Mouse (Mus musculus) adrenal gland, postnatal 10 days (tissue): ENCODE data around the gene Ggcx. TPM values are rescaled to one million over a fixed set of nuclear protein-coding genes. Genes with fewer than 3 reads are reported as not detected.

Experiments used
- DNase-seq: peaks from one replicate; pipeline ENCODE4 v3.0.0; 2021; ENCODE audit warnings: mixed read lengths
- total RNA-seq, 2 experiments: library from RNA; stranded (reverse); gene quantifications; 2 replicates each; pipeline ENCODE4 v1.2.3; 2021

Gene Ggcx
- total RNA-seq, 2 experiments from 2014 or later: 42.4 to 42.7 TPM

GRCm38 (mm10) chr6:72387816-72388215 is 26.3 kb upstream of the Ggcx start:
- no peak for DNase-seq

DNA sequence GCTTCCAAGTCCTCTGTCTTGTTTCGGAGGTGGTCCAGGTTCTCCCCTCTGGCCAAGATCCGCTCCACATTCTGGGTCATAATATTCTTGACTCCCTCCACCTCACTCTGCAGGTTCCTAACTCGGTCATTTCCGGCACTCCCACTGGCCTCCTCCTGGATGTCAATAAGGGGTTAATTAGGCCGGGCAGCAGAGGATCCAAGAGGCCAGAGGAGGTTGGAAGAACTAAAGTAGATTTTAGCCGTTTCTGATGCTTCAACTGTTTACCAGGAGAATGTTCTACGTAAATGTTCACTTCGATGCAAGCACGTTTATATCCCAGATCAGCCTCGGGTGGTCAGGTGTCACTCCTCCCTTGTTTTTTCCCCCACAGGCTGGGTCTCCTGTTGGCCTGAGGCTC is 25.8 kb upstream of the Ggcx start:
- no peak for DNase-seq

DNA sequence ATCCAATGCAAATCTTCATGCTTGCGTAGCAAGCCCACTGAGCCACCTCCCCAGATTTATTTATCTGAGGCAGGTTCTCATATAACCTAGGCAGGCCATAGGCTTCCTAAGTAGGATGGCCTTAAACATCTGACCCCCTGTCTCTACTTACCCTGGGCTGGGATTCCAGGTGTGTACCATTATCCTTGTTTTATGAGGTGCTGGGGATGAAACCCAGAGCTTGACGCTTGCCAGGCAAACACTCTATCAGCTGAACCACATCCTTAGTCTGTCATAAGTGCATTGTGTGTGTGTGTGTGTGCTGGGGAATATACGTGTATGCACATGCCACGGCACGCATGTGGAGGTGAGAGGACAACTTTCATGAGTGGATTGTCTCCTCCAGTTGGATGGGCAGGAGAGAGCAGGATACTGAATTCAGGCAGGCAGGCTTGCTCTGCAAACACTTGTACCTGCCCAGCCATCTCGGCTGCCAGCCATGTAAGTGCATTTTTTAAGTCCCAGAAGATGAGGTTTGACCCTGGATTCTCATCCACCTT is 25.2 kb upstream of the Ggcx start:
- DNase-seq: no peak

- DNase-seq: peak; percentile 58
Observed at GRCm38 (mm10) chr6:72389471-72389940, 24.6 kb upstream of the Ggcx start.

GRCm38 (mm10) chr6:72389941-72390771 is 24.0 kb upstream of the Ggcx start, which contains the start of gene Vamp8:
Gene Vamp8 (minus strand): TSS chr6:72390703.
- peak; percentile 90 for DNase-seq

- DNase-seq: peak; percentile 79
Observed at GRCm38 (mm10) chr6:72390795-72391521, 23.1 kb upstream of the Ggcx start.

DNA sequence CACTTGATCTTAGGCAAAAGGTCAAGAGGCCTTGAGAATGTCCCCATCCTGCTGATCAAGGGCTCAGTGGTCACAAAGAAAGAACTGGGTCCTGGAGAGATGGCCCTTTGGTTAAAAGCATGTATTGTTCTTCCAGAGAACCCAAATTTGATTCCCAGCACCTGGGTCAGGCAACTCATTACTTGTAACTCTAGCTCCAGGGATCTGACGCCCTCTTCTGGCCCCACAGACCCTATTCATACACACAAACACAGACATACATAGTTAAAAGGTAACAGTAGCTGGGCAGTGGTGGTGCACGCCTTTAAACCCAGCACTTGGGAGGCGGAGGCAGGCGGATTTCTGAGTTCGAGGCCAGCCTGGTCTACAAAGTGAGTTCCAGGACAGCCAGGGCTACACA is 21.8 kb upstream of the Ggcx start:
- DNase-seq: no peak

DNA sequence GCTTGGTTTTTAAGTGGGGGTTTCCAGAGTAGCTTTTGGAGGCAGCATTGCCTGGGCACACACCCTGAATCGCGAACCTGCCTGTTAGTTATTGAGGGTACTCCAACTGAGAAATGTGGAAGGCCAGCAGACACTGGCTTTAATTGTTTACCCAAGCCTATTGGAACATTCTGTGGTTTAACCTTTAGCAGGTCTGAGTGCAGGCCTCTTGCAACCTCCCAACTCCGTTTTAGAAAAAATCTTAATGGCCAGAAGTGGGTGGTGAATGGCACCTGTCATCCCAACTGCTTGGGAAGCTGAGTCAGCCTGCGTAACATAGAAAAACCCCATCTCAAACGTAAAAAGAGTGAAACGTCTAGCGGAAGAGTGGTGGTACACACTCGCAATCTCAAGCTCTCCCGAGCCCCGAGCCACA is 17.3 kb upstream of the Ggcx start:
- no peak for DNase-seq

GRCm38 (mm10) chr6:72399967-72400366 is 14.1 kb upstream of the Ggcx start:
- DNase-seq: no peak

DNA sequence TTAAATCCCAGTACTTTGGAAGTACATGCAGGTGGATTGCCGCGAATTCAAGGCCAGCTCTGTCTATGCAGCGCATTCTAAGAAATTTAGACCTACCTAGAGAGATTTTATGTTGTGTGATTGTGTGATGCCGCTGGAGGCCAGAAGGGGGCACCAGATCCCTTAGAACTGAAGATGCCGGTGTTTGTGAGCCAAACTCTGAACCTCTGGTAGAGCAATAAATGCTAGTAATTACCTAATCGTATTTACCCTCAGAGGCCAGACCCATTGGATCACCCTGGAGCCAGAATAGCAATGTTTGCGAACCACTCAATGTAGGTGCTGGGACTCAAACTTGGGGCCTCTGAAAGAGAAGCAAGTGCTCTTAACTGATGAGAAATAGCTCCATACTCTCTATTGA is 12.2 kb upstream of the Ggcx start:
- peak; percentile 85 for DNase-seq

DNA sequence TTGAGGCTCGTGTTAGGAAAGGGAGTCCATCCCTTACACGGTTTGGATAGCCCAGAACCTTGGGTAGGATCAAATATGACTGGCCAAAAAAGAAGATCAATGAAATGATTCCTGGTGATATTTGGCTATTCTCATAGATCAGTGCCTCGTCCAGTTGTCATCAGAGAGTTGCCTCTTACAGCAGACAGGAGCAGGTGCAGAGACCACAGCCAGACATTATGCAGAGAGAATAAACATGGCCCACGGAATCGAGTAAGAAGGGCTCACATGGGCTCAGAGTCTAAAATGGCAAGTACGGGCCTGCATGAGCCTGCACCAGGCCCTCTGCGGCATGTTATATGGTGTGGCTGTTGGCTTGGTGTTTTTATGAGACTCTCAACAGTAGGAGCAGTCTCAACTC is 8.8 kb upstream of the Ggcx start:
- DNase-seq: no peak

DNA sequence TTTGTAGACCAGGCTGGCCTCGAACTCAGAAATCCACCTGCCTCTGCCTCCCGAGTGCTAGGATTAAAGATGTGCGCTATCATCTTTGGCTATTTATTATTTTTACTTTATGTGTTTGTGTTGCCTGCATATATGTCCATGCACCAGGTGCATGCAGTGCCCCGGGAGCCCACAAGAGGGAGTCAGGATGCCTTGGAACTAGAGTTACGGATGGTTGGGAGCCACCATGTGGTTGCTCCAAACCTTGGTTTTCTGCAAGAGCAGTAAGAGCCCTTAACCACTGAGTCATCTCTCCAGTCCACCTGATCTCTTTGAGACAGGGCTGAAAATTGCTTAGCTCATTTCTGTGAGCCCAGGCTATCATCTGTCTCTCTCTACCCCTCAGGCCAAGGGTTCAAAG is 7.0 kb upstream of the Ggcx start:
- peak; percentile 92 for DNase-seq

DNA sequence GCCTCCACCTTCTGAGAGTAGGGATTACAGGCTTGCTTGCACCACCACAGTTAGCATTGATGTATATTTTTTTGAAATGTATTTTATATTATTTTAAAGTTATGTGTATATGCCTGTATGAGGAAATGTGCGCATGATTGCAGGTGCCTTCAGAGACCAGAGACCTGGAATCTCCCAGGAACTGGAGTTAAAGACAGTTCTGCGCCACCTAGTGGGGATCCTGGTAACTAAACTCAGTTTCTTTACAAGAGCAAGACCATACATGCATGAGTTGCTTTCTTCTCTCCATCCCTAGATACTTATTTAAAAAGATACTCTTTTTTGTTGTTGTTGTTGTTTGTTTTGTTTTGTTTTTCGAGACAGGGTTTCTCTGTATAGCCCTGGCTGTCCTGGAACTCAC is 4.5 kb upstream of the Ggcx start:
- DNase-seq: peak; percentile 79

DNA sequence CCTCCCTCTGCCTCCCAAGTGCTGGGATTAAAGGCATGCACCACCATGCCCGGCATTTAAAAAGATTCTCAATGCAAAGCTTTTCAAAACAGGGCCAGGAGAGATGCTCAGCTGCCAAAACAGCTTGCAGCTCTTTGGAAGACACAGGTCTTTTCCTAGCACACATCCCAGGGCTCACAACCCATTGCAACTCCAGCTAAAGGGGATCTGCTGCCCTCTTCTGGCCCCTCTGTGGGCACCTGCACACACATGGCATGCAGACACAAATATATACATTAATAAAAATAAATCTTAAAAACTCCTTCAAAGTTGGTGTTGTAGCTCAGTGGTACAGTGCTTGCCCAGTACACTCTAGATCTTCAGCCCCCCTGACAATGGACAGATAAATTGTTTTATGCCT is 4.1 kb upstream of the Ggcx start:
- DNase-seq: no peak

- DNase-seq: no peak
Observed at GRCm38 (mm10) chr6:72410518-72410917, 3.6 kb upstream of the Ggcx start.

- DNase-seq: no peak
Observed at GRCm38 (mm10) chr6:72415181-72415580, 1.1 kb downstream of the Ggcx start.

DNA sequence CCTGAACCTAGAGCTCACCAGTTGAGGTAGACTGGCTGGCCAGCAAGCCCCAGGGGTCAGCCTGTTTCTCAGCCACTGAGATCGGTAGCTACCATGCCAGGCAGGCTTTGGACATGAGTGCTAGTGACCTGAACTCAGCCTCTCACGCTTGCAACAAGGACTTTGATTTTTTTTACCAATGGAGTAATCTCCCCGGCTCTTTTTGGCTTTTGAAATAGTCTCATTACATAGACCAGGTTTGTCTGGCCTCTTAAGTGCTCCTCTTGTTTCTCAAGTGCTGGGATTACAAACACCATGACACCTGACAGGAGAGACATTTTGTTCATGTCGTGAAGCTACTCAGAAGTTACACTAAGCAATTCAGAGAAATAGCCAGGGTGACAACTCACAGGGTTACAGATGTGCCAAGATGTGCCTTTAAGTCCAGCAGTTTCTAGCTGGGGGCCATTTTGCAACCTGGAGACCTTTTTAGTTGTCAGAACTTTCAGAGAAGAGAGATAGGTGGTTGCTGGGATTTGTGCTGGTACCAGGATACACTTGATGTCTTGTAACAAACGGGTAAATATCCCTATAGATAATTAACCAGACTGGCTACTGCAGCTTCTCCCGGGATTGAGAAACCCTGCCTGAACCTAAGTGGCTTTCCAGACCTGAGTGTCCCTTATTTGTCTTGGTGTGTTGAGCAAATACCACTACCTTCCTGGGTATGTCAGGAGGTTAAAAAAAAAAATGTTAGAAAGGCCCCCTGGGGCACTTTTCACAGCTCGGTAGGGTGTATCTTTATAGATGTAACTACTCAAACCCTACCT is 2.1 kb downstream of the Ggcx start:
- no peak for DNase-seq

DNA sequence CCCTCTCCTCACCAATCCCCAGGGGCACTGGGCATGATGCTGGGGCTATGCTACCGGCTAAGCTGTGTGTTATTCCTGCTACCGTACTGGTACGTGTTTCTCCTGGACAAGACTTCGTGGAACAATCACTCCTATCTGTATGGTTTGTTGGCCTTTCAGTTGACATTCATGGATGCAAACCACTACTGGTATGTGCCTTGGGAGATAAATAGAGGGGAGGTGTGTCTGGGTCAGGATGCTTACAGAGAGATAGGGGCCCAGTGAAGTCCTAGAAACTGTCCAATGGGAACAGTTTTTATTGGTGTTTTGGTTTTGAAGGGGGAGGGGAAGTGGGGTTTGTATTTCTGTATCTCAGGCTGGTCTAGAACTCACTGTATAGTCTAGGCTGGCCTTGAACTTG is 4.2 kb downstream of the Ggcx start:
- DNase-seq: no peak

DNA sequence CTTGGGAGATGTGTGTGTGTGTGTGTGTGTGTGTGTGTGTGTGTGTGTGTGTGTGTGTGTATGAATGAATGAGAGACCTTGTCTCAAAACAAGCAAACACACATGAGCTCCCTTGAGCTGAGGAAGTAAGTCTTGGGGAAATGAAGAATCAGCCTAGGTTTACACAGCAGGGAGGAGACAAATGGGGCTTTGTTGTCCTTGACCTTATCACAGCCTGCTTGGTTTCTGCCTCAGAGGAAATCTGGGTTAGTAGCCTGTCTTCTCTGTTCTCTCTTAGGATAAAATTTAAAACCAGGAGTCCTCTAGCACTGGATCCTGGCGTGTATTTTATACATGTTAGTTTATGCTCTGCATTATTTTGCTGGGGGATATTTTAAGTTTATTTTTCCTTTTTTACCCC is 5.7 kb downstream of the Ggcx start:
- no peak for DNase-seq

DNA sequence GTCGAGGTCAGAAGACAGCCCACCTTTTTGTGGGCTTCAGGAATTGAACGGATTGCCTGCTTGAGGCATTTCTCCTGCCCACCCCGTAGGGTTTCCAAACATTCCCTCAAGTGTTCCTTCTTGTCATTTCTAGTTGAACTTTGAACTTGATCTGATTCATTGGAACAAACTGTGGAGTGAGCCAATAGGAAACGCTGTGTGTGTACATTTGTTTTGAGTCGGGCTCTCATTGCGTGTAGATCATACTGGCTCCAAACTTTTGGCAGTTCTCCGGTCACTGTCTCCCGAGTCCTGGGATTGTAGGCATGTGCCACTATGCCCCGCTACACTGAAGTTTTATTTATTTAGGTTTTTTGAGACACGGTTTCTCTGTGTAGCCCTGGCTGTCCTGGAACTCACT is 6.8 kb downstream of the Ggcx start:
- no peak for DNase-seq

- no peak for DNase-seq
Observed at GRCm38 (mm10) chr6:72425646-72426045, 11.5 kb downstream of the Ggcx start.

GRCm38 (mm10) chr6:72428036-72428435 is 13.9 kb downstream of the Ggcx start:
- peak; percentile 87 for DNase-seq
